ENCODE assay signal across 30 mouse cellular contexts in genomic region chr11:121625007-121625406, GRCm38 (mm10).
"Had no signal": no experiment of that assay in that cellular context is flagged by ENCODE, and none has a peak within 500 bp of the region (broad histone marks: within the 10 kb centered on the region; RNA-seq: fewer than 3 reads in every experiment).

No protein-coding gene starts in this region.

- DNase-seq: left cerebral cortex, postnatal 4 days; liver; liver, embryonic 13.5 days; liver, postnatal 0 days; lung, adult 18-20 months; lung, adult 2 months; lung, embryonic 14.5 days; lung, postnatal 10 days; lung, postnatal 14 days; lung, postnatal 36 days; lung, postnatal 4 days; midbrain, embryonic 14.5 days had no signal

- H3K27me3 ChIP-seq: limb, embryonic 12.5 days; limb, embryonic 13.5 days; limb, embryonic 15.5 days; liver, embryonic 12.5 days; liver, embryonic 13.5 days; liver, embryonic 15.5 days; lung, embryonic 15.5 days; megakaryocyte, embryonic 14.5 days; midbrain, embryonic 12.5 days; midbrain, embryonic 13.5 days; midbrain, embryonic 15.5 days; neural tube, embryonic 12.5 days had no signal

- H3K4me3 ChIP-seq: limb, embryonic 10.5 days; limb, embryonic 12.5 days; limb, embryonic 13.5 days; limb, embryonic 15.5 days; liver, embryonic 12.5 days; liver, embryonic 13.5 days; liver, embryonic 15.5 days; lung, embryonic 15.5 days; megakaryocyte, embryonic 14.5 days; midbrain, embryonic 10.5 days; midbrain, embryonic 12.5 days; midbrain, embryonic 13.5 days; midbrain, embryonic 15.5 days; myocyte; neural tube, embryonic 12.5 days had no signal

- H3K9ac ChIP-seq: limb, embryonic 12.5 days; limb, embryonic 13.5 days; limb, embryonic 15.5 days; liver, embryonic 12.5 days; liver, embryonic 13.5 days; liver, embryonic 14.5 days; liver, embryonic 15.5 days; liver, postnatal 0 days; lung, embryonic 14.5 days; lung, embryonic 15.5 days; midbrain, embryonic 12.5 days; midbrain, embryonic 13.5 days; midbrain, embryonic 15.5 days; neural tube, embryonic 12.5 days had no signal

- H3K4me2 ChIP-seq: limb, embryonic 12.5 days; limb, embryonic 13.5 days; limb, embryonic 15.5 days; liver, embryonic 11.5 days; liver, embryonic 12.5 days; liver, embryonic 13.5 days; liver, embryonic 15.5 days; lung, embryonic 14.5 days; lung, embryonic 15.5 days; midbrain, embryonic 11.5 days; midbrain, embryonic 12.5 days; midbrain, embryonic 13.5 days; midbrain, embryonic 15.5 days; neural tube, embryonic 12.5 days had no signal

- H3K4me1 ChIP-seq: limb, embryonic 10.5 days; limb, embryonic 12.5 days; limb, embryonic 13.5 days; limb, embryonic 15.5 days; liver, embryonic 12.5 days; liver, embryonic 13.5 days; liver, embryonic 15.5 days; lung, embryonic 15.5 days; midbrain, embryonic 10.5 days; midbrain, embryonic 12.5 days; midbrain, embryonic 13.5 days; midbrain, embryonic 15.5 days; neural tube, embryonic 12.5 days had no signal

- H3K27ac ChIP-seq: limb, embryonic 10.5 days; limb, embryonic 12.5 days; limb, embryonic 13.5 days; limb, embryonic 15.5 days; liver, embryonic 12.5 days; liver, embryonic 13.5 days; liver, embryonic 14.5 days; liver, embryonic 15.5 days; lung, embryonic 15.5 days; macrophage; midbrain, embryonic 10.5 days; midbrain, embryonic 12.5 days; midbrain, embryonic 13.5 days; midbrain, embryonic 15.5 days; neural tube, embryonic 12.5 days had no signal

- H3K9me3 ChIP-seq: limb, embryonic 10.5 days; limb, embryonic 12.5 days; limb, embryonic 13.5 days; limb, embryonic 15.5 days; liver, embryonic 12.5 days; liver, embryonic 13.5 days; liver, embryonic 15.5 days; lung, embryonic 15.5 days; megakaryocyte, embryonic 14.5 days; midbrain, embryonic 10.5 days; midbrain, embryonic 12.5 days; midbrain, embryonic 13.5 days; midbrain, embryonic 15.5 days; neural tube, embryonic 12.5 days had no signal
